Mouse (Mus musculus) ES-CJ7 (cell line): ENCODE results near the gene Rem2.

Source experiments
- DNase-seq: peaks from one replicate; pipeline ENCODE4 v3.0.0; 2011; ENCODE audit warnings: low read depth, low spot score

Rem2 gene

GRCm38 (mm10) chr14:54443712-54444618 is 31.9 kb upstream of the Rem2 start:
- no peak for DNase-seq

GRCm38 (mm10) chr14:54445476-54445875 is 30.4 kb upstream of the Rem2 start:
- no peak for DNase-seq

- no peak for DNase-seq
These were observed 22.3 kb upstream of the Rem2 start for GRCm38 (mm10) chr14:54453566-54453965.

- DNase-seq, result no peak
These were observed 21.0 kb upstream of the Rem2 start for GRCm38 (mm10) chr14:54454669-54455528.

- DNase-seq, result no peak
These were observed 17.9 kb upstream of the Rem2 start for GRCm38 (mm10) chr14:54457907-54458569.

DNA sequence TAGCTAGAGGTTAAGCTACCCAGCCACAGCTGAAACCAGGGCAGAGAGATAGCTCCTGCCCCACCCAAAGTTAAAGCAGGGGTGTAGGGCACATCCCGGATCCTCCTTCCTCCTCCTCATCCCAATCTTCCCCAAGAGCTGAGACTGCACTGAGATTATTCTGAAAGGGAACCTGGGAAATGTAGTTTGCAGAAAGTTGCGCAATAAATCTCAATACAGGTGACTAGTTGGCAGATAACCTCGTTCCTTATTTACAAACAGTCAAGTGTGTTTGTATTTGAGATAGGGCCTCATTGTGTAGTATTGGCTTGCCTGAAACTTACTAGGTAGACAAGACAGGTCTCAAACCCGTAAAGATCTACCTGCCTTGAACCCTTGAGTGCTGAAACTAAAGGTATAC is 13.8 kb upstream of the Rem2 start:
- DNase-seq, result no peak

GRCm38 (mm10) chr14:54463108-54463958 is 12.6 kb upstream of the Rem2 start:
- DNase-seq, result no peak

DNA sequence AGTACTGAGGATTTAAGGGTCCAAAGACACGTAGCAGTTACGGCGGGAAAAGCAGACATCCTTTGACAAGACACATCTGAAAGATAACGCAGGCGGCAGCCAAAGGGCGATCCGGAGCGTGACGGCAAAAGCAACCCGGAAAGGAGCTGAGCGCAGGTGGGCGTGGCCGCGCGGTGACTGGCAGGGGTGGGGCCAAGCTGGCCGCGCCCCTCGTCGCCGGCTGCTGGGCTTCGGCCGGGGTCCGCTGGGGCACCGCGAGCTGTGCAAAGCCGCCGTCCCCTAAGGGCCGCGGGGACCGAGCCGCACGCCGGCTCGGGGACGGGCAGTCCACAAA is 12.0 kb upstream of the Rem2 start, which contains the start of gene Lrp10:
TSS of gene Lrp10 (plus strand) at position 179 of the 334 bp plus-strand sequence.
- peak; percentile 89 for DNase-seq

- peak; percentile 93 for DNase-seq
These were observed 11.5 kb upstream of the Rem2 start for GRCm38 (mm10) chr14:54464293-54465005.

DNA sequence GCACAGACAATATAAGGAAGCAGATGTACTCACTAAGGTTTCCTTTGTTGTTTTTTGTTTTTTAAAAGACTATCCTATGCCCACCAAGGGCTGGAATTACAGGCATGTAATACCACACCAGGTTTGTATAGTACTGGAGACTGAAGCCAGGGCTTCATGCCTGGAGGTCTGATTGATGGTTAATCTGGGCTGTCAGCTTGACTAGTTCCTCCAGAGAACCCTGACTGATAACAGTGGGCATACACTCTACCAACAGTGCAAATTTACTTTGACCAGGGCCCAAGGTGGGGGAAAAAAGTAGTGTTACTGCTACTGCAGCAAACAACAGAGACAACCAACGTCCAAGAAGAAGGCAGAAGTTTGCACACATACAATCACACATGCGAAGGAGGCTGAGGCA is 4.4 kb upstream of the Rem2 start:
- DNase-seq, result no peak

GRCm38 (mm10) chr14:54472671-54473070 is 3.2 kb upstream of the Rem2 start:
- no peak for DNase-seq

GRCm38 (mm10) chr14:54474744-54475143 is 1.2 kb upstream of the Rem2 start:
- no peak for DNase-seq

DNA sequence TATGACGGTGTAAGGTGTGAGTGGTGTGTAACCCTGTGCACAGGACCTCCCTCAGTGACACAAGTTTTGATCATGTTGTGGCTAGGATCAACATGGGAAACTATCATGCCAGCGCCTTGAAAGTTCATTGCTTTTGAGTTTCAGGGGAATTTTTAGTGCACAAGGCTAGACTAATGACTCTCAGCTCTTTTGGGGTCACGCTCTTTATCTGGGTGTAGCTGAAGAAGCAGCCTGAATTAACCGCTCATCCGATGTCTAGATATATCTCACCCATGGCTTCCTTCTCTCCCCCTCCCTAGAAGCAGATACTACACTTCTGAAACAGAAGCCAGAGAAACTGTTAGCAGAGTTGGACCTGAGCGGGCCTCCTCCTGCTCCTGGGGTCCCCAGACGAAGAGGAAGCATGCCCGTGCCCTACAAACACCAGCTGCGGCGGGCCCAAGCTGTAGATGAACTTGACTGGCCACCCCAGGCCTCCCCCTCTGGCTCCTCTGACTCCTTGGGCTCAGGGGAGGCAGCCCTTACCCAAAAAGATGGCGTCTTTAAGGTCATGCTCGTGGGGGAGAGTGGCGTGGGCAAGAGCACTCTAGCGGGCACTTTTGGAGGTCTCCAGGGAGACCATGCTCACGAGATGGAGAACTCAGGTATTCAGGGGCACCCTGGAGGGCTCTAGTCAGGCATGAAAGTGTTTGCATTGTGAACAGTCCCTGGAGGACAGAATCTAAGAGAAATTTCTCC is 1.4 kb downstream of the Rem2 start:
- DNase-seq, result no peak

- peak; percentile 64 for DNase-seq
These were observed 3.6 kb downstream of the Rem2 start for GRCm38 (mm10) chr14:54479451-54479920.

DNA sequence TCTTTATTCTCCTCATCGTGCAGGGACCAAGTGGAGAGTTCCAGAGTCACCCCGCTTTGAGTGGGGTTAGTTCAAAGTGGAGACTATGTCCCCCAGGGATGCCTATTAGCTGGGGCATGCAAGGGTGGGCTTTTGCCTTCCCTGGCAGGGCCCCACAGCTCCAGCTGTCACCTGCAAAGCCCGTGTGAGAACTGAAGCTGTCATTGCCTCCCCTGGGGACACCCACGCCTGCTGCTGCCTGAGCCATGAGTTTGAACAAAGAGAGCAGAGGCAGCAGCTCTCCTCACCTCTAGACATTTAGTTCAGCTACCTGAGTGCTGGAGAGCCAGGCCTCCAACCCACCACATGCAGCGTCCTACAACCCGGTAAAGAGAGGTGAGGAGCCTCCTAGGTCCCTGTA is 4.8 kb downstream of the Rem2 start:
- DNase-seq, result no peak

GRCm38 (mm10) chr14:54481402-54481801 is 5.5 kb downstream of the Rem2 start:
- no peak for DNase-seq

DNA sequence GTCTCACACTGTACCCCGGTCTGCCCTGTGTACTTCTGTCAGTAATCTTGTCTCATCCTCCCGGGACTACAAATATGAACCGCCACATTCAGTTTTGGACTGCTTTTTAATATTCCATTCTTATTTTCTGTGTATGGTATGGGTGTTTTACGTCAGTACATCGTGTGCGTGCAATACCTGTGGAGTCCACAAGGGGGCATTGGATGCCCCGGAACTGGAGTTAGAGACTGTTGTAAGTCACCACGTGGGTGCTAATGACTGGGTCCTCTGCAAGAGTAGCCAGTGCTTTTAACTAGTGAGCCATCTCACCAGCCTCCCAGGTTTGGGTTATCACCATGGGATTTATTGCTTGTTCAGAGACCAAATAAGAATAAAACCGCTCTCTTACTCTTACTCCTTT is 6.6 kb downstream of the Rem2 start:
- peak; percentile 86 for DNase-seq

DNA sequence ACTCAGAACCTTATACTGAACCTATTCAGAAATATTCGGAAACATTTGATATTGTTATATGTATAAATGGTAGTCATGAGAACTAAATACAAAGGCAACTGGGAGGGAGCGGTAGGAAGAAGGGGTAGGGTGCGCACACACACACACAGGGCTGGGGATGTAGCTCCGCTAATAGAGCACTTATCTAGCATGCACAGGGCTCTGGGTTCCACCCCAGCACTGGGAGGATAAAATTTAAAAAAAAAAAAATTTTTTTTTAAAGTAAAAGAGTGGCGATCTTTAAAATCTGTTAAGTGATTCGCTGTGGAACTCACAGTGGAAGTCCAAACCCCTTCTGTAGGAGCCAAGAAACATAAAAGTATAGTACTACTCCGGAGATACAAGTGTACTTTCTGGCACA is 10.0 kb downstream of the Rem2 start:
- DNase-seq, result no peak

DNA sequence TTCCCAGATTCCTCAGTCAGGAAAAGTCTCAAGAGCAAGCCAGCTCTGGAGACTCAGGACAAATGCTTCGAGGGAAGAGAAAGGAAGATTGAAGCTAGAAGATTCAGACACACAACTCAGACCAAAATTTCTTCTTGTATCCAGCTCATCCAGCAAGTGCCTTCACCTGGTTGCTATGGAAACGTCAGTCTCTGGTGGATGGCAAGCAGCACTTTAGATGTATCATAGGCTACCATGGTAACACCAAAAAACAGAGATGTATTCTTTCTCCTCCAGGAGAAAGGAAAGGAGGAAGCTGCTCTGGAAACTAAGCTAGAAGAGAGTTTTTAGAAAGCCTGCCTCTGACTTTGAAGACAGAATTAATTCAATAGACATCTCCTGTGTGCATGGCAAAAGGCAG is 11.8 kb downstream of the Rem2 start:
- DNase-seq, result no peak

DNA sequence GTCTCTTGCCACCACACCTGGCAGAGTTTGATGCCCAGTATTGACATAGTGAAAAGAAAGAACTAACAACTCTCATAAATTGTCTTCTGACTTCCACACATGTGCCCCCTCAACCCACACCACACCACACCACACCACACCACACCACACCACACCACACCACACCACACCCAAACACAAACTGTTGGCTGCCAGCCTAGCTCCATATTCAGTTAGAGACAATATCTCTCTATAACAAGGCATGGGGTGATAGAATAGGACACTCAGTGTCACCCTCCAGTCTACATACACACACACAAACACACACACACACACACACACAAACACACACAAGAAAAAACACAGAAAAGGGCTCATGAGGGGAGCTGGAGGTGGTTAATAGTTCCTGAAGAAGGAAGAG is 12.4 kb downstream of the Rem2 start:
- DNase-seq, result no peak
